ENCODE assay signal across 17 mouse cellular contexts in genomic region chr1:82008805-82009204, GRCm38 (mm10).
"Had no signal": no experiment of that assay in that cellular context is flagged by ENCODE, and none has a peak within 500 bp of the region (broad histone marks: within the 10 kb centered on the region; RNA-seq: fewer than 3 reads in every experiment).

No protein-coding gene starts in this region.

- H3K4me2 ChIP-seq: liver, embryonic 13.5 days; midbrain, embryonic 13.5 days; neural tube, embryonic 13.5 days had no signal

- H3K36me3 ChIP-seq: liver, embryonic 13.5 days; midbrain, embryonic 10.5 days; midbrain, embryonic 13.5 days; neural tube, embryonic 13.5 days had no signal

- H3K9ac ChIP-seq: liver, embryonic 13.5 days; midbrain, embryonic 13.5 days; neural tube, embryonic 13.5 days had no signal

- H3K4me3 ChIP-seq: layer of hippocampus, adult 2 months; liver, embryonic 13.5 days; midbrain, embryonic 10.5 days; midbrain, embryonic 13.5 days; myocyte; neural tube, embryonic 13.5 days had no signal

- DNase-seq: kidney, postnatal 25 days; layer of hippocampus, adult 9-11 months; liver, embryonic 13.5 days; lung, adult 2 months; lung, postnatal 14 days; lung, postnatal 4 days; thymus, adult 2 months; thymus, postnatal 14 days; thymus, postnatal 4 days had no signal

- H3K27ac ChIP-seq: kidney, postnatal 0 days; layer of hippocampus, adult 2 months; liver, embryonic 13.5 days; midbrain, embryonic 10.5 days; midbrain, embryonic 13.5 days; neural tube, embryonic 13.5 days; stomach, postnatal 0 days had no signal

- ATAC-seq: midbrain, embryonic 13.5 days; midbrain, embryonic 16.5 days had no signal

- H3K27me3 ChIP-seq: liver, embryonic 13.5 days; midbrain, embryonic 13.5 days; neural tube, embryonic 13.5 days had no signal

- H3K4me1 ChIP-seq: liver, embryonic 13.5 days; midbrain, embryonic 10.5 days; midbrain, embryonic 13.5 days; neural tube, embryonic 13.5 days had no signal

- H3K9me3 ChIP-seq: liver, embryonic 13.5 days; midbrain, embryonic 10.5 days; midbrain, embryonic 13.5 days; neural tube, embryonic 13.5 days had no signal
